Mouse (Mus musculus) embryo, embryonic 10 days (tissue): Measurements from ENCODE around the gene Abcb6.

Experiments used
- DNase-seq: peaks from one replicate; pipeline ENCODE4 v3.0.0-alpha.2; 2015; ENCODE audit warnings: low spot score

The Abcb6 gene

DNA sequence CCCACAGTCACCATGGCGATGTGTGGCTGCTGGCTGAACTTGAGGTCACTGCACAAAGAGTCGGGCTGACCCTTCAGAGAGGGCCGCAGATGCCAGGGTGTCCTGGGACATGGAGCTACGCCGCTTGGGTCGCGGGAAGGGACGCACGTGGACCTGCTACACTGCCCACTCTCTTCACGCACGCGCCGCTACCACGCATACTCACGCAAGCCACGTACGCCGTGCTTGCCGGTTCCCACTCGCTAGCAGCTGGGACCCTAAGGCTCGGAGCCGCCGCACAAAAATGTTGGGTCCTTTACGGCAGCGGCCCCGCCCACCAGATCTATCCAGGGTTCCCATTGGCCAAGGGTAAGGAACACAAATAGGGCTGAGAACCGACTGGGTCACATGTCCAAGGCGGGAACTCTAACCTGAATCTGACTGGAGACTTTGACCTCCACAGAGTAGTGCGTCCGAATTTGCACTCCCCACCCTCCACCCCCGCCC, at the start of gene Abcb6:
TSS of gene Abcb6 (minus strand) at position 288 of the 486 bp plus-strand sequence.
- peak; percentile 96 for DNase-seq

DNA sequence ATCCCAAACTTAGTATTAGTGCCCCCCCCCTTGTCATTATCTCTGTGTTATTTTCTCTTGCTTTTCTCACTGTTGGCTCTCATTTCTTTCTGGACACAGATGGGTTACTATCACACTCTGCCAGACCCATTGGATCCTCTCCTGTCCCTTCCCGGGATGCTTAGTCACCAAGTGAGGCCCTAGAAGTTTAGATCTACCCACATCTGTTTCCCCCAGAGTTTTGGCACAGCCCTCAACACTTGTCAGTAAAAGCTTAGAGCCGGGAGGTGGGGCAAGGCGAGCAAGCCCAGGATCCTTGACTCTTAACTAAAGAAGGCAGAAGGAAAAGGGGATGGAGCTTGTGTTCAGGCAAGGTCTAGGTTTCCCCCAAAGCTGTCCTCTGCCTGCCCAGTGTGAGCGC, 49.0 kb upstream of the Abcb6 start:
- no peak for DNase-seq

DNA sequence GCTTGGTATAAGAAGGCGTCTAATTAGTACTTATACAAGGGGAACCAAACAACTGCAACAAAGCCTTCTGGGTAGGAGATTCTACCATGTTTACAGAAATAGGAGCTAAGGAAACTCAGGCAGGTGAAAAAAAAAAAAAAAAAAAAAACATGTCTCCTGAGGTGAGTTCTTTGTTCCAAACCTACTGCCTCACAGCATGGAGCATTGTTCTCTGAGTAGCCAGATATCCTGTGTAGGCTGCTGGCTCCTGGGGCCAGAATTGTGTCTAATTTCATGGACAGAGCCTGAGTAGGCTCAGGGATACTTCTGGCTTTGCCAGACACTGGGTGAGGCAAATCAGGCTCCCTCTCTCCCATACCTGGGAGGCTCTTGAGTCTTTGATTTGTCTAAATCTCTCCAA, 47.5 kb upstream of the Abcb6 start:
- DNase-seq, result no peak

DNA sequence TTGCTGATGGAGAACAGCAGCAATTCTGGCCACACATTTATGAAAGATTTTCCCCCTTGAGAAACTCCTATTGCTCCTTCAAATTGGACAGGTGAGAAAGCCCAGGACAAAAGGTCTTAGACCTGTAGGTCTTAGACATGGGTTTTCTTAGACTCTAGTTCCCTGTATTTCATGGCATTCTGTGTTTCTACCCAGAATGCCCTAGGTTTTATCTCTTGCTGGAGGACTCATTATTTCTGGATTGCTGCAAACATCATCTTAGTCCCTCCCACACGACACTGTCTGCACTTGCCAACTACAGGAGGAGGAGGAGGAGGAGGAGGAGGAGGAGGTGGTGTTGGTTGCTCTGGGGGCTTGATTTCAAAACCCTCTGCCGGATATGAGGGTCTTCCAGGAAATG, 45.9 kb upstream of the Abcb6 start:
- DNase-seq, result no peak

DNA sequence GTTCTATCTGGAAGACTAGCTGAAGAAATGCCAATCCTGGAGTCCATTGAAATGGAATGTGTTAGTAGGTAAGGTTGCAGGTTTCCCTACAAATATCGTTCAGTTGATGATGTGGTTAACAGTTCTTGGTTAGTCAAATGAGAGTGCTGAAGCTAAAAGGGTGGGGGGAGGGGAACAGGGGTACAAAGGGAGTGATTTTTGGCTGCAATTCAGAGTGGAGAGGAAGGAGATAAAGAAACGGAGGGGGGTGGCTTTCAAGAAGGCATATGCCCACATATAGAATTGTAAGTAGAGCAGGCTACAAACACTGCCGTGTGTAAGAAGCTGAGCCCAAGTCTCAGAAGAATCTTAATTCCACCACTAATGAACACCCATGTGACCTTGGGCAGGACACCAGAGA, 45.3 kb upstream of the Abcb6 start:
- no peak for DNase-seq

DNA sequence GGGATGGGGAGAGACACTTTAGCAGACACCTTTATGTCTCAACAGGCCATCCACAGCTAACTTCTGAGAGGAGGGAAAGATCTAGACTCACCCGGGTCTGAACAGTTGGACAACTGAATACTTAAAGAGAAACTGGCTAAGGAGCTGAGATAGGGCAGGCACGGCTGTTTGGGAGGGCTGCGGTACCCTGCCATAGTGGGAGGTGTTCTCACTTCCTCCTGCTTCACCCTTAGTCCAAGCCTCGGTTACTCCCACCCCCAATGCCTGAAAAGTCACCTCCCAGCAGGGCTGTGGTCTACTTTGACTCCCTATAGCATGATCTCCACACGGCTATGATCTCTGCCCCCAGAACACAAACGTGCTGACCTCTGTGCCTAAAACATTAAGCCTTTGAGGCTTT, 43.3 kb upstream of the Abcb6 start:
- DNase-seq, result no peak

DNA sequence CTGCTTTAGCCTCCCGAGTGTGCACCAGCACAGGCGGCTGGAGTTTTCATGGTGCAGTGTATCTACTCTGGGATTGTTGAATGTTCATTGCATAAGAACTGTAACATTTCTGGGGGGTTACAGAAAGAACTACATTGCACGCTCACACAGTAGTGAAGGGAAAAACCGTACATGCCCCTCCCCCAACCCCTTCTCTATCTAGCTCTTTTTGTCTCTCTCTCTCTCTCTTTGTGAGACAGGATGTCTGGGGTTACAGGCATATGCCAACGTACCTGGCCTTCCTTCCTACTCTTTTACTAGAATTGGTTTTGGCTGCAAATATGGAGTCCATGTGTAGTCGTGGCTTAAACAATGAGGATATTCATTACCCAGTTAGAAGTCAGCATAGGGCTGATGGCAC, 42.7 kb upstream of the Abcb6 start:
- DNase-seq, result no peak

DNA sequence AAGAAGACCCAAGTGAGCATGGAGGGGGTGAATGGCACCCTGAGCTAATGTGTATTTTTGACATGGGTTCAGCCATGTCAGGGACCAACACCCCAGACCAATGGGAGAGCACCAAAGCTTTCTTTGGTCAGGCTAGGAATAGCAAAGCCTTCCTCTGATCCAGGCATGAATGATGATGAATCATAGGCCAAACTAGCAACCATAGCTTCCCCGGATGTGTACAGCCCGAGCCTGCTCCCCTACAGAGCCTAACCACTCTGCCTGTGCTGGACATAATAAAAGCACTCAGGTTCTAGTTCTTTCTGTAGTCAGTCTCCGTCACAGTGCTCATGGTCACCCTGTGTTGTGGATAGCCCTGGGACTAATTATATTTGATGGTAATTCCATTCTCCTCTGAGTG, 41.3 kb upstream of the Abcb6 start:
- DNase-seq, result no peak

DNA sequence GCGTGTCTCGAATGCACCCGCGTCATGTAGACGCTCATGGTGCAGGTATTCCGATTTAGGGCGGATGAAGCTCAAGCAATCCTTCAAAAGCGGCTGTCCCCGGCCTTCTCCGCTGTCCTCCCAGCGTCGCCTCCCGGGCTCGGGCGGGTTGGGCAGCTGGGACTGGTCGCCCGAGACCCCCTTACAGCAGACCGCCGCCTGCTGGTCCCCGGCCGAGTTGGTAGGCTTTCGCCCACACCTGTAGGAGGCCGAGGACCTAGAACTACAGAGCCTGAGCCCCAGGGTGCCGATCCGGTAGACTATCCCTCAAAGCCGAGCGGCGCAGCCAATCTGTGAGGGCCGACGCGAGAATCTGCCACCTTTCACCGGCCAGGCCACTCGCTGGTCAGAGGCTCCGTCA, 39.3 kb upstream of the Abcb6 start, which contains the start of gene Tuba4a:
TSS of gene Tuba4a (minus strand) at position 335 of the 400 bp plus-strand sequence.
- DNase-seq, result peak; percentile 47

DNA sequence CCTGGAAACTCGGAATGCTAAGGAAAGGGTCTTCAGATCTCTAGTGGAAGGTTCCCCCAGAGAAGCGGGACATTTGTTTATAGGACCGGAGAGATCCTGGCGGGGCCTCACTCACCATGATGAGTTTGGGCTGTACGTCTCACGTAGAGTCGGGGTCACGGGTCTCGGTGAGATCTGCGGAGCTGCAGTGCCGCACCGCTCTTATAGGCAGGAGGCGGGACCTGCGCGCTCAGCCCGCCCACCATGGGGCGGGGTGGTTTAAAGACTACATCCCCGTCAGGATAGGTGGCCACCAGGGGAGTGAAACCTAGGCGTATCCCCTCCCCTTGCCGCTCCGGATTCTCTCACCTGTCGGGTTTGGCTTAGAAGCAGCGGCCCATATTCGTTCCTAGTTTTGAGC, 38.9 kb upstream of the Abcb6 start:
- DNase-seq, result peak; percentile 81

DNA sequence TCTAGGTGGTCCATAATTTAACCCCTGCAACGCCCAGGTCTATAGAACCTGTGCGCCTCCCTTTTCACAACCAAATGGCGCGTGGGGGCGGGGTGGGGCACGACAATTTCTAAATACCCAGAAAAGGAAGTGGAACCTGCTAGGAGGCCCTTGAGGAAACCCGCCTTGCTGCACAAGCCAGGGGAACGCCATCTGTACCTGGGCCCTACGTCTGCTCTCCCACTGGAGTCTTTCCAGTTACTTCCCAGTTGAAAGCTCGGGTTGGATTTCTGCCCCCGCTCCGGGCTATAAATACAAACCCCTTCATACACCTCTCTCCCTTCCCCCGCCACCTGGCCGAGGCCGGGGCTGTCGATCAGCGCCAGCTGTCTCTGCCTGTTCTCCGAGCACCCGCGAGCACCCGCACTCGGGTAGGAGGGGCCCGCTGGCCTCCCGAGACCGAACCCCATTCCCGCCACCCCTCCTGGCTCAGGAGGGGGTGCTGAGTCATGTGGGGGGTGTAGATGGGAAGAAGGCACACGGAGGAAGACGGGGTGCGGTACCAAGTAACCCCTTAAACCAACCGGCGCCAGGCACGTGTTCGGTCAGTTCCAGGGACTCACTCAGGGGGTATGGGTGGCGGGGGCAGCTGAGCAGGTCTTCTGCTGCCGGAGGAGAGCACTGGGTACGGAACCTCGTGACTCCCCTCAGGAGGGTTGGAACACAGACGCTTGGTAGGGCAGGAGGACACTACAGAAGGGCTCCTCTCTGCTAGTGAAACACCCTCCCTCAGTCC, 38.2 kb upstream of the Abcb6 start:
- DNase-seq, result no peak

DNA sequence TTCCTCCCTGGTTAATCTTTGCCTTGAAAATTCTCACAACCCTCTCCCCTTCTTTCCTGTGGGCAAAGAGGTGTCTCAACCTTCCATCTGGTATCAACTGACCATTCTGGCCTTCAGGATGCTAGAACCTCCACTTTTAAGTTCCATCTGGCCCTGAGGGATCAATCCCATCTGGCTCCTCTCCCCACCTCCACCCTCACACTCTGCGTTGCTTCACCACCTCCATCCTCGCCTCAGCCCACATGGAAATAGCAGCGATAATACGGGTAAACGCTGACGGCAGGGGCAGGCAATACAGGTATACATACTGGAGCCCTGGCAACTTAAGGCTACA, 37.7 kb upstream of the Abcb6 start:
- no peak for DNase-seq

DNA sequence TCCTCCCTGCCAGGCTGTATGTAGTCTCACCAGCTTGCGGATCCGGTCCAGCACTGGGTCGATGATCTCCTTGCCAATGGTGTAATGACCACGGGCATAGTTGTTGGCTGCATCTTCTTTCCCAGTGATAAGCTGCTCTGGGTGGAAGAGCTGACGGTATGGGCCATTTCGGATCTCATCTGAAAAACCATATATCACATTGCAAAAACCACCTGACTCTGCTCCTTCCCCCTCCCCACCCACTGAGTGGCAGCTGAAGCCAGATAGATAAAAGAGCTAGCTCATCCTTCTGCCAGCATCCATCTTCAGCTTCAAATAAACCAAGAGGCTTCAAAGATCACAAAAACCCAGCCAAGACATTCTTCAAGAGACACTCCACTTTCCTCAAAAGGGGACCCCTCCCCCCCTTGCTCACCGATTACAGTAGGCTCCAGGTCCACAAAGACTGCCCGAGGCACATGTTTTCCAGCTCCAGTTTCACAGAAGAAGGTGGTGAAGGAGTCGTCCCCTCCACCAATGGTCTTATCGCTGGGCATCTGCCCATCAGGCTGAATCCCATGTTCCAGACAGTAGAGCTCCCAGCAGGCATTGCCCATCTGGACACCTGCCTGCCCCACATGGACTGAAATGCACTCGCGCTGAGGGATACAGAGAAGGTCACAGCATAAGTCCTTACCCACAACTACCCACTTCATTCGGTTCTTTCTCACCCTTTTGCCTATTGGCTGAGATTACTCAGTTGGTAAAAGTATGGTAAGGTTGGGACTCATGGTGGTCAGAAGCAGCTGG, 36.8 kb upstream of the Abcb6 start:
- no peak for DNase-seq

DNA sequence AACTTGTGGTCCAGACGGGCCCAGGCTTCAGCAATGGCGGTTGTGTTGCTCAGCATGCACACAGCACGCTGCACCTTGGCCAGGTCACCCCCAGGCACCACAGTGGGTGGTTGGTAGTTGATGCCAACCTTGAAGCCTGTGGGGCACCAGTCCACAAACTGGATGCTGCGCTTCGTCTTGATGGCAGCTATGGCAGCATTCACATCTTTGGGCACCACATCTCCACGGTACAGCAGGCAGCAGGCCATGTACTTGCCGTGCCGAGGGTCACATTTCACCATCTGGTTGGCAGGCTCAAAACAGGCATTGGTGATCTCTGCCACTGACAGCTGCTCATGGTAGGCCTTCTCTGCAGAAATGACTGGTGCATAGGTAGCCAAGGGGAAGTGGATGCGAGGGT, 35.6 kb upstream of the Abcb6 start:
- DNase-seq, result no peak

DNA sequence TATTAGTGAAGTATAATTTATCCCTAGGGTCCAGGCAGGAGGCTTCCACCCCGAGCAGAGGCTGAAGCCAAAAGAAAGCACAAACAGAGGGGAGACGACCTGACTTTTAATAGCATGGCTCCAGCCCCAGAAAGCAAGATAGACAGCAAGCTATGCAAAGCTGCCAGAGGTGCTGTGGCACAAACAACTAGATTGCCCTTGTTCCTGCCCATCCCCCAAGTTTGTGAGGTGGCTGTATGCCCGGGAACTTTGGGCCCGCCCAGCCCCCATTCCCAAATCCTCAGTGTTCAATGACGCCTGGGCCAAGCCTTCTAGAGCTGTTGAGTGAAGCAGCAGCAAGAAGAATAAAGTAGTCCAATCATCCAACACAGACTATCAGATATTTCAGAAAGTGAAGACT, 34.7 kb upstream of the Abcb6 start:
- no peak for DNase-seq

DNA sequence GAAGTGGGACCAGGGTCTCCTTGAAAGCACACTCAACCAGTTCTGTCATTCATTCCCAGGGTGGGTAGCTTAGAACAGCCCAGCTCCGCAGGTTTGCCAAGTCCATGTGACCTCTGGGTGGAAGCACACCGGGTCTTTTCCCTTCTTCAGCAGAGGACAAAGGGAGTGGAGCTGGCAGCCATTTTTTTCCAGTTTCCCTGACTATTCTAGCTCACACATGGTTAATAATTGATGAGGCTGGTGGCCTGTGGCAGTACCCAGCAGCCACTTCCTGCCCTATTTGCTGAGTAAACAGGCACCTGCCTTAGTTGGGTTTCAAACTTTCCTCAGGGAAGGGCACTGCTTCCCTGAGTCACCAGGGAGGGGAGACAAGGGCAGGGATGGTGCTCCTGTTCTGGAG, 34.2 kb upstream of the Abcb6 start:
- DNase-seq, result no peak

DNA sequence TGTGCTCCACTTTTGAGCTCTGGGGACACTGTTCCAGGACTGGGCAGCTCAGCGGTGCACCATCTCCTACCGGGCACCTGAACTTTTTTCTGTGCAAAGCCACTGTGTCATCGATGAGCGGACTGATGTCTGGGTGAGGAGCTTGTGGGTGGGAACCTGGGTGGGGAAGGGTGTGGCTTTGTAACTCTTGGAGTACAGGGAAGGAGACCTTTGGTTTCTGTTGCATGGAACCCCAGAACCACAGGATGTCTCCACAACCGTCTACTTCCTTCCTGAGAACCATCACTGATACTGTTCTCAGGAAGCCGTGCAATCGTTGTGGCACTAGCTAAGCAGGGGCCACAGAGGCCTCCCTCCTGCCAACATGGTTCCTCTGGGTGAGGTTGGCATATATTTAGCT, 32.9 kb upstream of the Abcb6 start:
- no peak for DNase-seq

DNA sequence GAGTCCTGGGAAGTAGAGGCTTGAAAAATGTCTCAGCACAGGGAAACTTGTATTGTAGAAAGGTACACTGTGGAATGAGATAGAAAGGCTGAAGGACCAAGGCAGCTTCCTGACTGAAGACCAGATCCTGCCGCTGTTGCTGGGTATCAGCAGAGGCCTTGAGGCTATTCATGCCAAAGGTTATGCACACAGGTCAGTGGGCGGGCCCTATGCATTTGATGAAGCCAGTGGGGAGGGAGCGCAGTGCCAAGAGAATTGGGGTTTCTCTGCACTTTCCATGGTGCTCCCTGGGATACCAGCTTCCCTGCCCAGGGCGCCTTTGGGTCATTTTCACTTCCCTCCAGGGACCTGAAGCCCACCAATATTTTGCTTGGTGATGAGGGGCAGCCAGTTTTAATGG, 32.4 kb upstream of the Abcb6 start:
- no peak for DNase-seq

DNA sequence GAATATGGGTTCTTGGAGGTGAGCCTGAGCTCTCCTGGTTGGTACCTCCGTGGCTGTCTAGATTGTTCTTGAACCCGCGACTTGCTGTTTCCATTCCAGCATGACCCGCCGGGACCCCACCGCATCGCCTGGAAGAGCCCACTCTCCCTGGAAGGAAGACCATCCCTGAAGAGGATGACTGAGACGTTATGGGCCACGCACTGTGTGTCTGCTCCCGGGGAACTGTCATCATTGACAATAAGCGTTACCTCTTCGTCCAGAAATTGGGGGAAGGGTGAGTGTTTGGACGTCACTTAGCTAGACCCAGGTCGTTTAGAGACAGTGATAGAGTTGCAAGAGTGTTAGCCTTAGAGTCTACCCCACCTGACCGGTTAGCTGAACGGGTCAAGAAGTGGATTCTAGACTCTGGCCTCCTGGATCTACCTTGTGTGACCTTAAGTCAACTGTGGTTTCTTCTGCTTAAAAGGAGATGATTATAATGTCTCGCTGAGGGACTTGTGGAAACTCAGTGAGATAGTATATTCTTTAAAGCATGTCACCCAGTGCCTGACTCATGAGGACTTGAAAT, 31.0 kb upstream of the Abcb6 start:
- no peak for DNase-seq

DNA sequence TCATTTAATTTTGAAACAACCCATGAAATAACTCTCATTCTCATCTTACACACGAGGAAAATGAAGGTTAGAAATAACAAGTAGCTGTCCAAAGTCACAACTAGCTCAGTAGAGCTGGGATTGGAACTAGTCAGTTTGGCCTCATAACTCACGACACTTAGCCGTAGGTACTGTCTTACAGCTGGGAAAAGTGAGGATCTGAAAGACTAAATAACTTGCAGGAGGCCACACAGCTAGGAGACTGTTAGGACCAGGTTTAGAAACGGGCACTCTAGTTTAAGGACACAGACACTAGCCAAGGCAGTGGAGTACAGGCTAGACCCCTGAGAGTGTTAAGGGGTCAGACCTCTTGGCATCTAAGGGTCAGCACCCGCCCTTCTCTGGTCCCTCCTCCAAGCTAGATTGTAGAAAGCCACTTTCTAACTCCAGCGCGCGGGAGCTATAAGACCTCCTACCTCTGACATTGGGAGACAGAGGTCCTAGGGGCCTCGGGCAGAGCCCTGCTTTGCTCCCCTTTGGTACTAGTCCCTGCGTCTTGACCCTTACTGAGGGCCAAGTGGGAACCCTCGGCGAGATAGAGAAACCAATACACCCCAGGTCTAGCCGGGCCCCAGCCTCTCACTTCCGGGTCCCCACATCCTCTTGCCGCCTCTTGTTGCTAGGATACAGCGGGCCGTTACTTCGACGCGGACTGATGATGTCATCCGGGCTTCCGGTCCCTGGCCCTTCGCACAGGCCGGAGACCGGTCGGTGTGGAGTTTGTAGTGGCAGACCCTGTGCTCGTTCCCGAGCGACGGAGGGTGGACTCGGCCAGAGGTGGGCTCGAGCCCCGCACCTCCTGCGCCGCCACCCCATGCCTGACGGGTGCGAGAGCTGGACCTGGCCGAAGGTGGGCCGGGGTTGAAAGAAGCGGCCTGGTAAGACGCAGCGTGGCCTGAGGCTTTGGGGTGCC, 30.2 kb upstream of the Abcb6 start, which contains the start of the genes Glb1l and Stk16:
TSS of gene Glb1l (minus strand) at position 678 of the 952 bp plus-strand sequence.
TSS of gene Stk16 (plus strand) at position 703 of the 952 bp plus-strand sequence.
- peak; percentile 99 for DNase-seq

DNA sequence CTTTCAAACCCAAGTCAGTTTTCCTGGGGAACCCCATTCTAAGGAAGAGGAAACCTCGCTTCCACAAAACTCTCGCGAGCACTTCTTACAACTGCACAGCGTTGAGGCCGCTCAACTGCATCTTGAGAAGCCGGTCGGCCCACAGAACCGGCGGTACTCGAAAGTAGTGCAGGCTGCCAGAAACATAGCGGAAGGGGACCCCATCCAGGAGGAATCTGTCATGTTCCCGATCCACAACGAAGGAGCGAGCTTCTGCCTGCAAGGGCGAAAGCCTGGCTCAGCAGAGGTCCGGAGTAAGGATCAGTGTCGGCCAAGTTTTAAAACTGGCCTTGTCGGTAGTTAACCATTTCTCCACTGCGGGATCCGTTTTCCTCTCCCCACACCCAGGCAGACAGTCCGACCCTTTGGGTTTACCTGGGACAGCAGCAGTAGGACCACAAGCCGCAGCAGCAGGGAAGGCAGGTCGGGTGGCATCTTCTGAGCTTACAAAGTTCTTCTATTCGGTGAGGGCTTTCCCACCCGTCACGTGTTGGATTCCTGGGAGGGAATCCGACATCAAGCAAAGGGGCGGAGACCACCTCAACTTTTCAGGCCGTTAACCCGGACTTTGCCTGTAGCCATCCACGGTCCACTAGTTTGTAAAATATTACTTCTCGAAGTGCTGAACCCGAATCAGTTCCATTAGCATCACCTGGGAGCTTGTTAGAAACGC, 28.9 kb upstream of the Abcb6 start:
- peak; percentile 52 for DNase-seq
